Mouse (Mus musculus) hematopoietic stem cell, adult 5-6 weeks (primary cell): ENCODE measurements around the gene Fscn2. TPM values are rescaled to one million over a fixed set of nuclear protein-coding genes. Genes with fewer than 3 reads are reported as not detected.

Experiments used
- total RNA-seq: library from RNA; stranded (forward); fragments of 172-1452, 232-1000 nt; gene quantifications from 2 replicates; pipeline ENCODE4 v1.2.3, GENCODE M21; 2017

The Fscn2 gene
- total RNA-seq, 1 experiment from 2014 or later: 0.15 TPM

Other genes starting within 250 kb of the Fscn2 start
- gene Slc38a10, start 210.2 kb upstream of the Fscn2 start, total RNA-seq: 39.1 and 44.8 TPM in 2 replicates
- gene Bahcc1, start 128.6 kb upstream of the Fscn2 start, total RNA-seq: 6.8 and 9.4 TPM in 2 replicates
- 814 and 932 TPM in 2 replicates for gene Actg1, start 13.0 kb upstream of the Fscn2 start, total RNA-seq
- gene Faap100, start 17.2 kb downstream of the Fscn2 start, total RNA-seq: 9.9 and 20.1 TPM in 2 replicates
- gene Nploc4, start 76.2 kb downstream of the Fscn2 start, total RNA-seq: 30.3 and 43.1 TPM in 2 replicates
- gene Tspan10, start 81.1 kb downstream of the Fscn2 start, total RNA-seq: not detected in 2 replicates
- gene Pde6g, start 92.0 kb downstream of the Fscn2 start, total RNA-seq: not detected in 2 replicates
- 10.2 and 12.0 TPM in 2 replicates for gene Oxld1, start 96.5 kb downstream of the Fscn2 start, total RNA-seq
- gene Ccdc137, start 96.6 kb downstream of the Fscn2 start, total RNA-seq: 58.3 and 96.4 TPM in 2 replicates
- 12.8 and 24.0 TPM in 2 replicates for gene Arl16, start 106.1 kb downstream of the Fscn2 start, total RNA-seq
- 63.4 and 112 TPM in 2 replicates for gene Mrpl12, start 123.1 kb downstream of the Fscn2 start, total RNA-seq
- 10.8 and 11.4 TPM in 2 replicates for gene Slc25a10, start 130.3 kb downstream of the Fscn2 start, total RNA-seq
- gene Gcgr, start 169.2 kb downstream of the Fscn2 start, total RNA-seq: not detected in 2 replicates
- 11.6 and 21.4 TPM in 2 replicates for gene Mcrip1, start 188.2 kb downstream of the Fscn2 start, total RNA-seq
- not detected in 2 replicates for gene Ppp1r27, start 189.6 kb downstream of the Fscn2 start, total RNA-seq
- gene P4hb, start 211.7 kb downstream of the Fscn2 start, total RNA-seq: 384 and 534 TPM in 2 replicates
- 110 and 120 TPM in 2 replicates for gene Arhgdia, start 220.1 kb downstream of the Fscn2 start, total RNA-seq
- 110 and 227 TPM in 2 replicates for gene Alyref, start 236.8 kb downstream of the Fscn2 start, total RNA-seq
- 18.1 and 32.6 TPM in 2 replicates for gene Anapc11, start 236.9 kb downstream of the Fscn2 start, total RNA-seq
- gene Npb, start 246.9 kb downstream of the Fscn2 start, total RNA-seq: not detected in 2 replicates